Mouse (Mus musculus) heart, postnatal 0 days (tissue): ENCODE results near the gene Ralgapa1. TPM values are rescaled to one million over a fixed set of nuclear protein-coding genes. Genes with fewer than 3 reads are reported as not detected.

Source experiments
- ATAC-seq: fragments of 200-750 bp; cut with Nextera tagmentation; 2 replicates; pipeline ENCODE4 v1.8.0; 2017; ENCODE audit warnings: low read depth, moderate number of reproducible peaks, moderate library complexity; ENCODE audit not compliant: insufficient read depth
- DNase-seq: peaks from one replicate; pipeline ENCODE4 v3.0.0-alpha.2; 2016; ENCODE audit warnings: low spot score
- H3K27ac ChIP-seq: fragments of 300-500 bp; sonication (generic); 2 replicates; pipeline ENCODE4 v1.5.1; 2014; ENCODE audit warnings: low read depth, mild to moderate bottlenecking
- H3K27me3 ChIP-seq: fragments of 300-500 bp; sonication (generic); 2 replicates; pipeline ENCODE4 v1.6.1; 2014; ENCODE audit warnings: low read length, mixed read lengths; ENCODE audit not compliant: control insufficient read depth, insufficient read depth
- H3K36me3 ChIP-seq: fragments of 300-500 bp; sonication (generic); replicated peaks from 2 replicates; pipeline ENCODE4 v1.6.1; 2014; ENCODE audit warnings: low read length, mixed read lengths; ENCODE audit not compliant: control insufficient read depth, insufficient read depth
- H3K4me1 ChIP-seq: fragments of 300-500 bp; sonication (generic); 2 replicates; pipeline ENCODE4 v1.6.1; 2014; ENCODE audit warnings: antibody characterized with exemption; ENCODE audit not compliant: control insufficient read depth, insufficient read depth
- H3K4me2 ChIP-seq: fragments of 300-500 bp; sonication (generic); 2 replicates; pipeline ENCODE4 v1.6.1; 2014; ENCODE audit warnings: low read depth, mild to moderate bottlenecking, low read length, moderate library complexity
- H3K4me3 ChIP-seq: fragments of 300-500 bp; sonication (generic); 2 replicates; pipeline ENCODE4 v1.5.1; 2014; ENCODE audit warnings: low read depth, low read length
- H3K9ac ChIP-seq: fragments of 300-500 bp; sonication (generic); replicated peaks from 2 replicates; pipeline ENCODE4 v1.6.1; 2014; ENCODE audit warnings: low read depth, low read length, mixed read lengths
- H3K9me3 ChIP-seq: fragments of 300-500 bp; sonication (generic); replicated peaks from 2 replicates; pipeline ENCODE4 v1.6.1; 2016; ENCODE audit warnings: low read length; ENCODE audit not compliant: control insufficient read depth
- CTCF ChIP-seq: IDR thresholded peaks from 2 replicates; pipeline ENCODE4 v1.5.1; 2016; ENCODE audit warnings: antibody characterized with exemption, control low read depth, low read depth
- EP300 ChIP-seq: IDR thresholded peaks from 2 replicates; pipeline ENCODE4 v1.6.1; 2016; ENCODE audit warnings: antibody characterized with exemption, low read depth
- WGBS: fragments of 180-500 bp; shearing (Covaris S2); extraction: QIAGEN DNeasy Blood & Tissue Kit; methylation state at CpG from one replicate; pipeline ENCODE4 v1.1.7; 2014; 5-methylcytosine and 5-hydroxymethylcytosine counted together
- polyA plus RNA-seq: library from polyadenylated mRNA; unstranded; fragments of >200 nt; fragmentation: Nextera tagmentation; extraction: Ambion mirVana; gene quantifications from 2 replicates; pipeline ENCODE4 v1.2.1, GENCODE M21; 2015
- total RNA-seq: library from RNA; depleted of rRNA; stranded (reverse); fragments of >200 nt; gene quantifications from 2 replicates; pipeline ENCODE4 v1.2.3, GENCODE M21; 2014; ENCODE audit warnings: low replicate concordance

The Ralgapa1 gene
- total and polyA plus RNA-seq, 2 experiments from 2014 or later, result 12.4 to 53.1 TPM

DNA sequence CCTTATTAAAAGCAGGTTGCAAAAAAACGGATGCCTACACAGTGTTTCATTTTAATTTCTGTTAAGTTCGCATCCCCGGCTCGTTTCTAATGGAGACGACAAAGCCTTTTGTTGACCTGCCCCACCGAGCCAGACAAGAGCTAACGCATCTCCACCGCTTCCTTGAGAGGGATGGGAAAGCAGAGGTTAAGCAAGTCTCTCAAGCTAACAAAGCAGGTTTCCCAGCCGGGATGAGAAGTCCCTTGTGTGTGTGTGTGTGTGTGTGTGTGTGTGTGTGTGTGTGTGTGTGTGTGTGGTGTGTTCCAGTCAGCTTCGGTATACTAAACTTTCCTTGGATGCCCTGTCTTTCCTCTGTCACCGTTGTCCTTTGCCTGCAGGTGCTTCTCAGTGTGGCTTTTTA lies 249.8 kb downstream of the Ralgapa1 start:
- H3K9ac ChIP-seq, result no peak overlapping the region
- ATAC-seq (no peak), DNase-seq (no peak)
- H3K9me3 ChIP-seq, result no peaks in the 10 kb centered on the region
- no peaks in the 10 kb centered on the region for H3K4me1 ChIP-seq
- 74% methylated on average over 11 of the region's 11 CpGs for WGBS
- no peak overlapping the region for H3K4me2 ChIP-seq
- TF ChIP-seq CTCF, result no peak
- TF ChIP-seq EP300, result no peak
- no peak overlapping the region for H3K27ac ChIP-seq
- no peaks in the 10 kb centered on the region for H3K36me3 ChIP-seq
- no peak overlapping the region for H3K4me3 ChIP-seq
- no peaks in the 10 kb centered on the region for H3K27me3 ChIP-seq

DNA sequence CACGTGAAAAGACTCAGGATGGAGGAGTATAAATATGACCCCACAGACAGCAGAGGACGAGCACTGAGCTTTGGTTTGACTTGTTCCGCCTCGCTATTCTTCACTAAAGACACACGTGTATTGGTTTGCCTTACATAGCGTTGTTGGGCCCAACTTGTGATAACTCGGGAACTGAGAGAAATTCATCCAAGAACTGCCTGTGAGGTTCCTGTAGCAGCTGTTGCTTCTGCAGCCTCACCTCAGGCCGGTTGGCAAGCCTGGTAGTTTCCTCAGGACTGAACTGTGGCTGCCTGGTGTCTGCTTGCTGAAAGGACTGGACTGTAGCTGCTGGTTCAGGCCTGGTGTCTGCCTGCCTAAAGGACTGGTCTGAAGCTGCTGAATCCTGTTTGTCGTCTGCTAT lies 250.3 kb downstream of the Ralgapa1 start:
- no peak overlapping the region for H3K9ac ChIP-seq
- no peak for ATAC-seq
- H3K4me3 ChIP-seq, result no peak overlapping the region
- H3K36me3 ChIP-seq, result no peaks in the 10 kb centered on the region
- DNase-seq, result no peak
- no peaks in the 10 kb centered on the region for H3K27me3 ChIP-seq
- no peaks in the 10 kb centered on the region for H3K4me1 ChIP-seq
- 75% methylated on average over 9 of the region's 9 CpGs for WGBS
- no peak overlapping the region for H3K27ac ChIP-seq
- no peaks in the 10 kb centered on the region for H3K9me3 ChIP-seq
- no peak overlapping the region for H3K4me2 ChIP-seq
- TF ChIP-seq CTCF (no peak), EP300 (no peak)

DNA sequence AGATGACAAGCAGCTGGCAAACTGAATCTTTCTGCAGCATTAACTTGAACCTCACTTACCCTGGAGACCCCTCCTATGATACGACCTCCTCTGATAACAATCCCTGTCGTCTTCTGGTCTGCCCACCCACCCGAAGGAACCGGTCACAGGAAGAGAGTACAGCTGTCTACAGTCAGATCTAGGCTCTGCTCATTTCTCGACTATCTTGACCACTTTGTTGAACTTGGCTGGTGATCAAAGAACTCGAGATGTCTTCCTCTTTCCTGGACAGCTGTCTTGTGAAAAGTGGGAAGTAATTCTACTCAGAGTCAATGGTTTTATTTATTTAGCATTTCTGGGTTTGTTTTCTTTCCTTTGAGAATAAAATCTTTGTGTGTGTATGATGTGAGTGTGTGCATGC lies 251.3 kb downstream of the Ralgapa1 start:
- Histone ChIP-seq H3K27me3 (no peaks in the 10 kb centered on the region), H3K4me3 (no peak overlapping the region), H3K27ac (no peak overlapping the region), H3K4me2 (no peak overlapping the region), H3K9ac (no peak overlapping the region), H3K4me1 (no peaks in the 10 kb centered on the region), H3K9me3 (no peaks in the 10 kb centered on the region; the same call in 1 of the 2 replicates), H3K36me3 (no peaks in the 10 kb centered on the region)
- ATAC-seq, result no peak
- no peak for DNase-seq
- WGBS, result 33% methylated on average over 6 of the region's 6 CpGs
- TF ChIP-seq EP300 (no peak), CTCF (no peak)

DNA sequence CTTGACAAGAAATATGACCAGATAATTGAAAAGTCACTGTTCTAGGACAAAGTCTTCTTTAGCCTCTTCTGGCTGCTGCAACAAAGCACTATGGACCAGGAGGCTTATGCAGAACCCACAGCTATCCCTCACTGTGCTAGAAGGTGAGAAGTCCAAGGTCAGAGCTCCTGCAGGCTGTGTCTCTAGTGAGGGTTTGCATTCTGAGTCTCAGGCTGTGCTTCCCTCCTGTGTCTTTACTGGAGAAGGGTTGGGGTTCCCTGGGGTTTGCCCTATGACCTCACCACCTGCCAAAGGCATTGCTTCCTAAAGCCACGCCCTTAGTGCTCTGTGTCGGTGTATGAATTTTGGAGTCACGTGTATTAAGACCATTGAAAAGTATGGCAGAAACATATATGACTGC lies 252.5 kb downstream of the Ralgapa1 start:
- H3K27me3 ChIP-seq, result no peaks in the 10 kb centered on the region
- DNase-seq (no peak), ATAC-seq (no peak)
- no peak overlapping the region for H3K9ac ChIP-seq
- no peak overlapping the region for H3K4me2 ChIP-seq
- H3K9me3 ChIP-seq, result no peaks in the 10 kb centered on the region; the same call in 1 of the 2 replicates
- no peaks in the 10 kb centered on the region for H3K4me1 ChIP-seq
- H3K4me3 ChIP-seq, result no peak overlapping the region
- H3K27ac ChIP-seq, result no peak overlapping the region
- no peaks in the 10 kb centered on the region for H3K36me3 ChIP-seq
- WGBS, result 79% methylated on average over 3 of the region's 3 CpGs
- TF ChIP-seq EP300 (no peak), CTCF (no peak)

DNA sequence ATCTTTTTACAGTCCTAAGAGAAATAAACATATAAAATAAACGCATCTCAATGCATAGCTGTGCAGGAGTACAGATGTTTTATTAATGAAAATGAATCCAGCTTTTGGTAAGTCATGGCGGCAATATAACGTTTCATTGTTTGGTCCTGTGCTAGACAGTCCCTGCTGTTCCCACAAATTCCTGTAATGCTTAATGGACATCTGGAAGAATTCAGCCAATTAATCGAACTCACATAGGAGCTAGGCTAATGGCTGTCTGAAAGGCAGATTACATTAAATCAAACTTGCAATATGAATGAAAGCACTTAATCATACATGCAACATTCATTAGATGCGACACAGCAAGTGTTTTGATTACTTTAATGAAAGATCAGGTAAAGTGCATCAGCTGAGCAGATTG lies 254.1 kb downstream of the Ralgapa1 start:
- ATAC-seq (no peak), DNase-seq (no peak)
- Histone ChIP-seq H3K4me3 (no peak overlapping the region), H3K9me3 (no peaks in the 10 kb centered on the region; the same call in 1 of the 2 replicates), H3K27ac (no peak overlapping the region), H3K9ac (no peak overlapping the region), H3K27me3 (no peaks in the 10 kb centered on the region), H3K4me1 (no peaks in the 10 kb centered on the region), H3K4me2 (no peak overlapping the region), H3K36me3 (no peaks in the 10 kb centered on the region)
- 77% methylated on average over 5 of the region's 5 CpGs for WGBS
- TF ChIP-seq EP300 (no peak), CTCF (no peak)

DNA sequence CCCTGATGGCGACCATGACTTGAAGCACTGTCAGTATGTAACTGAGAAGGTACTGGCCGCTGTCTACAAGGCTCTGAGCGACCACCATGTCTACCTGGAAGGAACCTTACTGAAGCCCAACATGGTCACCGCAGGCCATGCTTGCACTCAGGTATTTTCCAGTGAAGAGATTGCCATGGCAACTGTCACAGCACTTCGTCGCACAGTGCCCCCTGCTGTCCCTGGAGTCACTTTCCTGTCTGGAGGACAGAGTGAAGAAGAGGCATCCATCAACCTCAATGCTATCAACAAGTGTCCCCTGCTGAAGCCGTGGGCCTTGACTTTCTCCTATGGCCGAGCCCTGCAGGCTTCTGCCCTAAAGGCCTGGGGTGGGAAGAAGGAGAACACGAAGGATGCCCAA lies 255.1 kb downstream of the Ralgapa1 start:
- TF ChIP-seq EP300 (no peak), CTCF (no peak)
- ATAC-seq (no peak), DNase-seq (no peak)
- no peak overlapping the region for H3K27ac ChIP-seq
- no peak overlapping the region for H3K4me3 ChIP-seq
- no peak overlapping the region for H3K4me2 ChIP-seq
- no peak overlapping the region for H3K9ac ChIP-seq
- no peaks in the 10 kb centered on the region for H3K36me3 ChIP-seq
- H3K27me3 ChIP-seq, result no peaks in the 10 kb centered on the region
- 70% methylated on average over 9 of the region's 9 CpGs for WGBS
- H3K9me3 ChIP-seq, result no peaks in the 10 kb centered on the region; the same call in 1 of the 2 replicates
- H3K4me1 ChIP-seq, result no peaks in the 10 kb centered on the region
